Mouse (Mus musculus) left cerebral cortex, postnatal 25 days (tissue): ENCODE measurements around the gene Idh1. TPM values are rescaled to one million over a fixed set of nuclear protein-coding genes. Genes with fewer than 3 reads are reported as not detected.

Source experiments
- DNase-seq, 2 experiments: peaks; one replicate each; pipeline ENCODE4 v3.0.0; 2022; ENCODE audit warnings: low spot score in 2 of 2, mixed read lengths in 1 of 2
- intact Hi-C: fragments of 180-260 bp; cut with DNase I; formaldehyde crosslinking; loops from one replicate; pipeline ENCODE4 v1.15.1; 2025
- total RNA-seq, 2 experiments: library from RNA; stranded (reverse); gene quantifications; 2 replicates each; pipeline ENCODE4 v1.2.3; 2021

Idh1 gene
- total RNA-seq, 2 experiments from 2014 or later, result 44.0 to 44.2 TPM

DNA sequence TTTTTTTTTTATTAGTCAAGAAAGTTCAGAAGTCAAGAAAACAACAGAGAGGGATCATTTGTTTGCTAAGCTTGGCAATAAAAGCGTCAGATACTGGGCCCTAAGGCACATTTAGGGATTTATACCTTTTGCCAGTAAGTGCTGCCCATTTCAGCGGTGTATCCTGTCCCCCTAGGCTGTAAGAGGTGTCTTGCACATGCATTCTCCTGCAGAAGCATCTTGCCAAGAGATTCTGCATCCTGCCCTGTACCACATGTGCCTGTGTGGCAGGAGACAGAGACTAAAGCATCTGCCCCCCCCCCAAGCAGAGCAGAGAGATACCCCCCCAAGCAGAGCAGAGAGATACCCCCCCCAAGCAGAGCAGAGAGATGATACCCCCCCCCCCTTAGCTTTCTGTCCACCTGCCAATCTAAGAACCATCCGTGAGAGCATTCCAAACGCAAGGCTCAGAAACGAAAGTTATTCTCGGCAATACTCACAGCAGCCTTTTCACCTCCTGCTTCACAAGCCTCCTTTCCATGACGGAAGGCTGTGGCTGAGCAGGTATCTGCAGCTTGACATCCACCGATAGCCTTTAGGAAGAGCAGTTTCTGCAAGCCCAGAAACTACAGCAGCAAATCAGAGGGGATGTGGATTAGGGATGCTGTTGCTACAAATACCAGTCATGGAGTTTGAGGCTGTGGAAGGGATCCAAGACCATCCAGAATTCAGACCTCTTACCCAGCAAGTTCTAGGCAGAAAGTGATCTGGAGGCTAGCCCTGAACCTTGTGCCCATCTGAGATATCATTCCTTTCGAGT is 63.5 kb downstream of the Idh1 start, which contains the start of gene D630023F18Rik:
Gene D630023F18Rik, minus strand, starts transcription at position 641 of the 799 bp plus-strand sequence.
- intact Hi-C loops, result no loop called here
- peak; percentile 31 to 57 for DNase-seq

DNA sequence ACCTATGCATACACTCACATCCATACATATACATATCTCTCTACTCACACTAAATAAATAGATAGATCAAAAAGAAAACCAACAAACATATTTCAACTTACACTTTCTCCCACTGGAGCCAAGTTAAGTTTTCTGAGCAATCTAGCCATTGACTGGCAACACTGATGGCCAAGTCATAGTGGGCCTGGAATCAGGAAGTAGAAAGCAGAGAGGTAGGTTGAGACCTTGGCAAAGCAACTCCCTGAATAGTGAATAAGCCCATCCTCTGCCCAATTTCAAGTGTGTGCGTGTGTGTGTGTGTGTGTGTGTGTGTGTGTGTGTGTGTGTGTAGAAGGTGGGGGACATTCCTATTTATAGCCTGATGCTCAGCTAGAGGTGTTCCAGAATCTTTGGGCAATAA is 66.9 kb downstream of the Idh1 start, which contains the start of gene Gm28845:
Gene Gm28845, minus strand, starts transcription at position 121 of the 400 bp plus-strand sequence.
- no peak for DNase-seq
- intact Hi-C loops, result no loop called here

DNA sequence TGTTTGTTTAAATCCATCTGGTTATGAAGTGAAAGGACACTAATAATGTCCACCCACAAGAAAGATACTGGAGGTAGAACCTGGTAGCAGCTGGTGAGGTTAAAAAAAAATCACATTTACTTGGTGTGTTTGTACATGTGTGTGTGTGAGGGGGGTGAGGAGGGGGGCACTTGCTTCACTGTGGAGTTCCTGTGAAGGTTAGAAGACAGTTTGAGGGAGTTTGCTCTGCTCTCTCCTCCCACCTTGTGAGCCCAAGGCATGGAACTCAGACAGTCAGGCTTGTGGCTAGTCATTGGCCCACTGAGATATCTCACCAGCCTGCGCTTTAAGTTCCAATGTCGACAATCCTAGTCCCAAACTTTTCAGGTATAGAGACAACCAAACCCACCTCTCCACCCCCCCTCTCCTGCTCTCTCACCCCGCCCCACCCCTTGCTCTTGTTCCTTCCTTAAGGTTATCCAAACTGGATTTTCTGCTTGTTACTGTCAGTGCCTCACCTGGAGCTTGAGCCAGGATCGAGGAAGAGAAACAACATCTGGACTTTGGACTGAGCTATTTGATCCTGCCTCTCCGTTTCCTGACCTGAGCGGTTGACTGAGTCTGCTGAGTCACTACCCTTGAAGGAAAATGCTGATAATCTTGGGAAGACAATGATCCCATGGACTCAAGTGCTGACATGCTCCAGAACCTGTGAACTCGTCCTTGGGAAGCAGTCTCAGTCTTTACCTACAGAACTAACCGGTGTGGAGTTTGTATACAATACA is 68.0 kb downstream of the Idh1 start:
- intact Hi-C loops, result no loop called here

DNA sequence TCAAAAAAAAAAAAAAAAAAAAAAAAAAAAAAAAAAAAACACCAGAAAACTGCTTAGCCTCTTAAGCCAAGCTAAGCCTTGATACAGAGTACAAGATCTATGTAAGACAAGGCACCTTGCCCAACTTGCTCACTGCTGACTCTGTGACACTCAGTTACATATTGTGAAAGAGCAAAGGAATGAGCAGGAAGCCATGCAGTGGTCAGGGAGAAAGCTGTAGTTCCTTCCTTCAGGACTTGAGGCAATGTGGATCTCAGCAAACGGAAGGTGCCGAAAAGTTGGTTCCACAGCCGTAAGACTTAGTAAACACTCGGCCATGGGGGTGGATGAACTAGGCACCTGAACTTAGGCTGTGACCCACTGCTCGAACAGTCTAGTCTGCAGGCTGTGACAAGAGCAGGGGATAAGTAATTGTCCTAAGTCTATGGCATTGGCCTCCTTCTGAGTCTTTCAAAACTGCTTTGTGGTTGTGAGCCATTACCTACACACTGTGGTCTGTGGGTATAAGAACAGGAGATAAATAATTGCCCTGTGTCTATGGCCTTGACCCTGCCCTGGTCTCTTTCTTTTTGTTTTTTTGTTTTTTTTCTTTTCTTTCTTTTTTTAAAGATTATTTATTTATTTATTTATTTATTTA is 72.6 kb downstream of the Idh1 start:
- DNase-seq, result no peak
- intact Hi-C loops, result loop anchor here (5.0 kb wide), 1 partner anchor 49 kb away; no protein-coding TSS in a partner anchor

More for the DNA sequence above, 68.0 kb downstream of the Idh1 start:
- DNase-seq, result no peak

DNA sequence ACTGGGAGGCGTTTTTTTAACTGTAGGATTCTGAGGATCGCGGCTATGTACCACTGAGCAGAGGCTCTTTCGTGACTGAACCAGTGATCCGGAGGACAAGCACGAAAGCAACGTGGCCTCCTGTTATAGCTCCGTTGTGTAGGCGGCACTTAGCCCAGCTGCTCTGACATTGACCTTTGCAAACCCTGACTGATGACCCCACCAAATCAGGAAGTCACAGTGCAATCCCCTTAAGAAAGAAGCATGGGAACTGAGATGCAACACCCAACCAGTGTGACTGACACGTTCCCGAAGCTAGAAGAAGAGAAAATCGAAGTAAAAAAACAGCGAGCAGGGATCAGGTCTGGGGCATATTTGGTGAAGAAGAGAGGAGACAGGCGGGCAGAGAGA is 73.5 kb downstream of the Idh1 start:
- no peak for DNase-seq
- intact Hi-C loops, result loop anchor here (1.0 to 5.0 kb wide), 2 partner anchors 49 to 65 kb away; no protein-coding TSS in a partner anchor

DNA sequence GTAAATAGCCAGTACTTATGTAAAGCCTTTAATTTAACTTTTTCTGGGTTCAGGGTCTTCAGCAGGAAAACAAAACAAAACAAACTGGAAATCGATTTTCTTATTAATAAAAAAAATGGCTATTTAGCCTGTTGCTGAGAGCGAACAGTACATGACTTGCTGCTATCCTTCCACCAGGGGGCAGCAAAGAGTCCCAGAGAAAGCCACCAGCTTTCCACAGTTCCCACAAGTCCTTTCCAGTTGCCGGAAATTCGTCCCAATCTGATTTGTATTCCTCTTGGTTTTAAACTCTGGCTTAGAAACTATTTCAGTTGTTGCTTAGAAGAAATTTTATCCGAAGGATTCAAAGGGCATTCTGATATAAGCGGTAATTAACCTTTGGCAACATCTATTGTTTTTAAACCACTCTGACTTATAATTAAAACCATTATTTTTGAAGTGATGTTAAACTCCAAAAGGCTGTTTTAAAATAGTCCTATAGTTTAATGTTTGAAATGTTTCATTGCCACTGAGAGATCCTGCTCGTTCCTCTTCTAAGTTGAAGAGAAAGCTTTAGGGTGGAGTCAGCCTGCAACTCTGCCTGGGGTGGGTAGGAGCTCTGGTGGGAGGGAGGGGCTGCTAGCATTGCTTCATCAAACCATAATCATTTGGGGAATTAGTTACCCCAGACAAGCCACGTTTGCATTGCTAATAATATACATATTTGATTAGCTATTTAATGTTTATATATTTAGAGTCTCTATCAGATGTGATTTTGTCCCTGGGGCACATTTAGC is 74.1 kb downstream of the Idh1 start:
- peak; percentile 80 to 81 for DNase-seq
- intact Hi-C loops, result loop anchor here (1.0 to 5.0 kb wide), 2 partner anchors 50 to 66 kb away; no protein-coding TSS in a partner anchor

DNA sequence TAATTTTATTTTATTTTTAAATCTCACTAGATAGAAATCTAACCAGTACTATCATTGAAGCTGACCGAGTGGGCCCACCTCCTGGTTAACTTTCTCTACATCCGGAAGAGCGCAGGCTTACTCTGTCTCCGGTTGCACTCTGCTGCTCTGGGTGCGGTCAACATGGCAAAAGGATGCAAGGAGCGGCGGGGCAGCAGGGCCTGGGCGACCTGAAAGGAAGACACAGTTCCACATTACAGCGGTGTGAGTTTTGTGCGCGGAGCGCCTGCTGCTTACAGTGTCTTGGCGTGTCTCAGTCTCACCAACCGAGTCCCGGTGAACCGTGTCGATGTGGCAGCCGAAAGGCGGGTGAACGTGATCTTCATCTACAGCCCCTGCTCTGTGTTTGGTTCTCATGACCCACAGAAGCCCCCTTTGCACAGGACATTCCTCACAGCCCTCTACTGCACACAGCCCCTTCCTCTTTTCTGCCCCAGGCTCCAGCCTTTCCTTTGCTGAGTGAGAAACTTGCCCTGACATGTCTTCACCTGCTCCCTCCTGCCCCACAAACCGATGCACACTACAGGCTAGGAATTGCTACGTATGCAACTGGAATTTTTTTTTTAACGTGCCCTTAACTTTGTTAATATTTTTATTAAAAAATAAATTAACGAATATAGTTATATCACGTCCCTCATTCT is 76.4 kb downstream of the Idh1 start:
- DNase-seq, result no peak
- intact Hi-C loops, result loop anchor here (5.0 kb wide), 1 partner anchor 52 kb away; no protein-coding TSS in a partner anchor

DNA sequence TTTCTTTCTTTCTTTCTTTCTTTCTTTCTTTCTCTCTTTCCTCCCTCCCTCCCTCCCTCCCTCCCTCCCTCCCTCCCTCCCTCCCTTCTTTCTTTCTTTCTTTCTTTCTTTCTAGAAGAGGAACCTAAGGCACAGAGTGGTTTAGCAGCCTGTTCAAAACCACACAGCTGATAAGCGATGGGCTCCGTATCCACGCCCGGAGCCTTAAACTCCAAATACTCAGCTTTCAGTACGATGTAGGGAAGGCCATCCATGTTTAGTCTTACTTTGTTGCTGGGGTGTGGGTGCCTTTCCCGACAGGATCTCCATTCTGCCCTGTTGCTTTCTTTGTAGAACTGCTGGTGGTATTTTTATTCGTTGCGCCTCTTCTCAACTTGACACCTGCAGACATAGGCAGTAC is 77.1 kb downstream of the Idh1 start:
- intact Hi-C loops, result no loop called here

More for the DNA sequence above, 77.1 kb downstream of the Idh1 start:
- DNase-seq, result no peak

Other genes starting within 250 kb of the Idh1 start
- 10 to 100 TPM; 32.9 to 37.9 TPM for gene Plekhm3, start 229.7 kb downstream of the Idh1 start, total RNA-seq
- not detected for gene Akr1cl, start 153.7 kb downstream of the Idh1 start, total RNA-seq
- gene Cryge, start 135.4 kb downstream of the Idh1 start, total RNA-seq, result not detected
- not detected for gene Crygd, start 123.0 kb downstream of the Idh1 start, total RNA-seq
- not detected for gene Crygc, start 112.8 kb downstream of the Idh1 start, total RNA-seq
- gene Crygb, start 104.2 kb downstream of the Idh1 start, total RNA-seq, result not detected
- under 1 TPM in 1 of 2 experiments, not detected in 1; 0.57 TPM for gene Cryga, start 83.1 kb downstream of the Idh1 start, total RNA-seq
- under 1 TPM in 1 of 2 experiments, not detected in 1; 0.69 TPM for gene Gm28845, start 66.9 kb downstream of the Idh1 start, total RNA-seq
- 1 to 10 TPM; 5.3 to 8.7 TPM for gene D630023F18Rik, start 63.3 kb downstream of the Idh1 start, total RNA-seq
- 10 to 100 TPM; 45.2 to 47.3 TPM for gene Pikfyve, start 183 bp upstream of the Idh1 start, total RNA-seq
- 1 to 10 TPM; 2.0 to 2.7 TPM for gene Pth2r, start 95.6 kb upstream of the Idh1 start, total RNA-seq